Comparison of ENCODE assay signal across 8 mouse cellular contexts in the genomic region with DNA sequence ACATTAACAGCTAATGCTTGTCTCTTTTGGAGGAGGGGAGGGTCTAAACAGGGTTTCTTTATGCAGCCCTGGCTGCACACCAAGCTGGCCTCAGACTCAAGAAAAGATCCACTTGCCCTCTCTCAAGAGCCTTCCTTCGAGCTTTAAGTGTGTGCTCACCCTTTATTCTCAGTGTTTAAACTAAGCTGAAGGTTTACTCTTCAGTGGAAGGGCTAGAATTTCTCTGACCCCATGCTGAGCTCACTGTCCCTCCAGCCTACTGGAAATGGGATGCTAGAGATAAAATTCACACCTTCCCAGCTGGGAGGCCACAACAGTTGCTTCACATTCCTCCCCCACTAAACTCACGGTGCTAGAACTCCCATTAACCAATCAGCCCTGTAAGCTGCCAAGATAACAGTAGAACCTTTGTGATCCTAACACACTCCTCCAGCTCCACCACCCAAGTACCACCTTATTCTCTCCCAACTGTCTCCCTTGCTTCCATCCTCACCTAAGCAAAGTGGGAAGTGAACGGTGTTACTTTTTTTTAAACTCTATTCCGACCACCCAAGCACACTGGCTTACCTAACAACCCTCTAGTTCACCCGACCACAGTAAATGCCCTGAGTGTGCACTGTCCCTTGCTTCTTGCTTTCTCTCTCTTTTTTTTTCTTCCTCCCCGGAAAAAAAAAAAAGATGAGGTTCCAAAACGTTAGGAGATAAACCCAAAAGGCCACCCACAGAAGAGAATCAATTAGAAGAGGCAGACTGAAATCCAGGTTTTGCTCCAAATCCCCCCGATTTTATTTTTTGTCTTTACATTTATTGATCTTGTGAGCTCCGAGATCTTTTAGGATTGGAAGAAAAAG. TPM values are rescaled to one million over a fixed set of nuclear protein-coding genes. Genes with fewer than 3 reads are reported as not detected.
A peak's percentile ranks its signal among the peaks of the same experiment; 100 is the strongest.
DNase-seq lines count a peak whose midpoint lies in the region; ATAC-seq and TF ChIP-seq lines count a peak whose summit lies in the region.

No protein-coding gene starts in this region.

- peak overlapping the region; percentile 66 for H3K4me3 ChIP-seq in forebrain, embryonic 15.5 days
- H3K4me3 ChIP-seq in lung, postnatal 0 days (ENCODE audit: low read depth, low read length) = peak overlapping the region; percentile 55

- peaks cover 13% of the 10 kb centered on the region for H3K4me1 ChIP-seq in forebrain, embryonic 15.5 days
- no peaks in the 10 kb centered on the region; the same call in 1 of the 2 replicates for H3K4me1 ChIP-seq in lung, postnatal 0 days (ENCODE audit: insufficient read depth, low read depth, low read length)

- no peak for TF ChIP-seq CTCF in lung, postnatal 0 days (IDR thresholded peaks at IDR 0.05)

- no peaks in the 10 kb centered on the region for H3K9me3 ChIP-seq in forebrain, embryonic 15.5 days
- H3K9me3 ChIP-seq in lung, postnatal 0 days (ENCODE audit: low read length) = no peaks in the 10 kb centered on the region

- H3K27me3 ChIP-seq in forebrain, embryonic 15.5 days = no peaks in the 10 kb centered on the region
- no peaks in the 10 kb centered on the region for H3K27me3 ChIP-seq in lung, postnatal 0 days (replicated peaks; ENCODE audit: insufficient read depth, low read length)

- 24% methylated on average over 9 of the region's 9 CpGs for WGBS in forebrain, embryonic 15.5 days
- 21% methylated on average over 9 of the region's 9 CpGs for WGBS in lung, postnatal 0 days

- peak overlapping the region; percentile 75; the same call in 1 of the 2 replicates for H3K9ac ChIP-seq in forebrain, embryonic 15.5 days (replicated peaks)
- no peak overlapping the region for H3K9ac ChIP-seq in lung, postnatal 0 days (replicated peaks; ENCODE audit: low read depth)

- peak overlapping the region; percentile 94; the same call in 1 of the 2 replicates for H3K27ac ChIP-seq in forebrain, embryonic 15.5 days (replicated peaks)
- H3K27ac ChIP-seq in lung, postnatal 0 days (ENCODE audit: low read length) = no peak overlapping the region

- no peak for ATAC-seq in forebrain, embryonic 15.5 days (replicated peaks)
- ATAC-seq in lung, postnatal 0 days = peak; percentile 37
- no peak for ATAC-seq in monocyte, adult 5-6 weeks (replicated peaks; ENCODE audit: insufficient number of reproducible peaks, low FRiP score, low TSS enrichment, poor library complexity, severe bottlenecking)

- H3K4me2 ChIP-seq in forebrain, embryonic 15.5 days (replicated peaks) = peak overlapping the region; percentile 46
- peak overlapping the region; percentile 69; the same call in 1 of the 2 replicates for H3K4me2 ChIP-seq in lung, postnatal 0 days (replicated peaks; ENCODE audit: low read depth, low read length)

- DNase-seq in cerebellum, adult 9-11 months = peak; percentile 13
- DNase-seq in cerebellum, postnatal 36 days = no peak
- peak; percentile 60 for DNase-seq in ES-CJ7 (ENCODE audit: low read depth, low spot score)
- peak; percentile 43 for DNase-seq in lung, postnatal 0 days (ENCODE audit: low spot score)
- no peak for DNase-seq in left cerebral cortex, adult 8-10 months (ENCODE audit: low spot score in 2 of 2)
- no peak for DNase-seq in layer of hippocampus, adult 11-12 months (ENCODE audit: low spot score)

- TF ChIP-seq EP300 in lung, postnatal 0 days (IDR thresholded peaks at IDR 0.05) = no peak

- H3K36me3 ChIP-seq in forebrain, embryonic 15.5 days = no peaks in the 10 kb centered on the region
- no peaks in the 10 kb centered on the region for H3K36me3 ChIP-seq in lung, postnatal 0 days (ENCODE audit: insufficient read depth, low read length)

RNA-seq across cellular contexts. Expression of gene Sms, which starts 2.0 kb away (rescaled TPM):
- polyA plus RNA-seq in forebrain, embryonic 15.5 days (2015; fragmentation: Nextera tagmentation; extraction: Ambion mirVana) = 113 and 115 TPM in 2 replicates
- polyA plus RNA-seq in lung, postnatal 0 days (2015; fragmentation: Nextera tagmentation; extraction: Ambion mirVana) = 52.8 and 55.8 TPM in 2 replicates
- 10 to 100 TPM; 64.3 to 76.7 (median 73.3) TPM for total RNA-seq in left cerebral cortex, adult 8-10 months (2022)
- total RNA-seq in monocyte, adult 5-6 weeks (2017) = 54.5 to 62.7 TPM (median 58.7 TPM) in 3 replicates

Comparison
In these comparisons a context has a peak if more than half of its experiments do, and no peak if none do; other contexts are left out.
1. DNase-seq: peak in cerebellum, adult 9-11 months (single experiment), ES-CJ7 (single experiment) and lung, postnatal 0 days (single experiment); none in cerebellum, postnatal 36 days (0 of 2), left cerebral cortex, adult 8-10 months (0 of 2) and layer of hippocampus, adult 11-12 months (single experiment).